Mouse (Mus musculus) G1E (cell line): Measurements from ENCODE around the gene Cln3.

ENCODE experiments used
- CTCF ChIP-seq: IDR thresholded peaks from 2 replicates; pipeline ENCODE4 v1.5.1; 2012; ENCODE audit warnings: low read depth, low read length, inconsistent platforms, mixed read lengths
- GATA1 ChIP-seq: IDR thresholded peaks from 2 replicates; pipeline ENCODE4 v1.6.1; 2012; ENCODE audit warnings: borderline replicate concordance, low read length, inconsistent platforms, mixed read lengths
- POLR2AphosphoS5 ChIP-seq: IDR thresholded peaks from 2 replicates; pipeline ENCODE4 v1.6.1; 2012; ENCODE audit warnings: low read depth, low read length, inconsistent platforms; ENCODE audit not compliant: insufficient replicate concordance
- TAL1 ChIP-seq: conservative IDR thresholded peaks from 2 replicates; pipeline ENCODE4 v1.6.1; 2012; ENCODE audit warnings: low read depth, low read length, inconsistent platforms, mixed read lengths

DNA sequence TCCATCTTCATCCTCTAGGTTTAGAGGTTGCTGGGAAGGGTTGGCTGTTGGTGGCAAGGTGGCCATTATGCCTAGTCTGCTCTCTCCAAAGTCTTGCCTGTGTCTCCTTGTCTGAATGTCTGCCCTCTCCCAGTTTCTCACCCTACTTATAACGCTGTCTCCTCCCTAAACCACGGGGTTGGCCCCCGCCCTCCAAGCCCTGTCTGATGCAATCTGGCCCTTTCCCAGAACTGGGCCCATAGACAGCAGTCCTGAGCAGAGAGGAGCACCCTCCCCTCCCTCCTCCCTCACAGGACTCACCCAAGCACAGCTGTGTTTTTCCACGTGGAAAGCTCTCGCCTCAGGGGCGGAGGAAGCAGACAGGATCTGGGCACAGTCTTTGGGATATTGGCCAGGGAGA lies 39.8 kb upstream of the Cln3 start:
- TF ChIP-seq CTCF, result no peak
- TF ChIP-seq GATA1, result no peak
- TF ChIP-seq TAL1, result no peak
- TF ChIP-seq POLR2AphosphoS5, result no peak
